Mouse (Mus musculus): Measurements from ENCODE around the gene Pbrm1.

- TF ChIP-seq TCF12 (IDR thresholded peaks at IDR 0.05; ENCODE audit: low read depth, low read length) (no peak), HCFC1 (IDR thresholded peaks at IDR 0.05; ENCODE audit: low read depth, low read length) (no peak), RCOR1 (IDR thresholded peaks at IDR 0.05; ENCODE audit: low read depth, low read length) (no peak), GATA1 (IDR thresholded peaks at IDR 0.05; ENCODE audit: low read depth, low read length) (0 out of 2 replicates have a peak, but pooled peaks have one; percentile 18), TAL1 (IDR thresholded peaks at IDR 0.05; ENCODE audit: low read length) (no peak), CTCF (IDR thresholded peaks at IDR 0.05 in 2 of 3, conservative IDR thresholded peaks at IDR 0.05 in 1 of 3; ENCODE audit: control insufficient read depth in 1 of 3, insufficient read depth in 1 of 3, low read depth in 2 of 3, low read length in 3 of 3, poor library complexity in 1 of 3, severe bottlenecking in 1 of 3) (peak; percentile 40 to 53 (median 45); a peak in 5 of 6 replicates), POLR2A (IDR thresholded peaks at IDR 0.05; ENCODE audit: control insufficient read depth in 1 of 2, insufficient read depth in 1 of 2, low read depth in 1 of 2, low read length in 2 of 2, poor library complexity in 1 of 2) (no peak)
These were observed 6.8 kb downstream of the Pbrm1 start for GRCm38 (mm10) chr14:31025785-31026184.

Measured in MEL (cell line).